Mouse (Mus musculus) thymus, postnatal 36 days (tissue): ENCODE data around the gene Olfr1364.

ENCODE experiments used
- DNase-seq, 2 experiments: peaks; one replicate each; pipeline ENCODE4 v3.0.0; 2022; ENCODE audit warnings: mixed read lengths in 2 of 2

Olfr1364 gene

GRCm38 (mm10) chr13:21581659-21582058 is at the start of gene Olfr1364:
Olfr1364 (minus strand) TSS chr13:21581759.
- DNase-seq = no peak

GRCm38 (mm10) chr13:21613922-21614321 is 32.4 kb upstream of the Olfr1364 start, which contains the start of gene Olfr1362:
Olfr1362 (minus strand) TSS chr13:21614022.
- DNase-seq = no peak

GRCm38 (mm10) chr13:21591618-21592017 is 10.1 kb upstream of the Olfr1364 start:
- no peak for DNase-seq

GRCm38 (mm10) chr13:21559793-21560192 is 21.8 kb downstream of the Olfr1364 start, which contains the start of gene Olfr1535:
Olfr1535 (minus strand) TSS chr13:21559893.
- no peak for DNase-seq

GRCm38 (mm10) chr13:21550416-21551110 is 31.0 kb downstream of the Olfr1364 start:
- DNase-seq = no peak

GRCm38 (mm10) chr13:21549487-21549886 is 32.1 kb downstream of the Olfr1364 start:
- no peak for DNase-seq

- no peak for DNase-seq
Observed at GRCm38 (mm10) chr13:21542708-21543107, 38.9 kb downstream of the Olfr1364 start, which contains the start of gene Olfr1366. Olfr1366 (minus strand) TSS chr13:21542808.

GRCm38 (mm10) chr13:21530781-21531201 is 50.8 kb downstream of the Olfr1364 start, which contains the start of gene Zkscan8:
Zkscan8 (minus strand) TSS chr13:21531120.
- DNase-seq = peak; percentile 87 to 89

GRCm38 (mm10) chr13:21530136-21530535 is 51.4 kb downstream of the Olfr1364 start:
- DNase-seq = no peak
